Mouse (Mus musculus) myocyte (in vitro differentiated cells): ENCODE measurements around the gene Slc23a2. TPM values are rescaled to one million over a fixed set of nuclear protein-coding genes. Genes with fewer than 3 reads are reported as not detected.

ENCODE experiments used
- H3K27me3 ChIP-seq: one replicate; pipeline ENCODE4 v1.6.1; 2011; ENCODE audit not compliant: control insufficient read depth, insufficient read depth, insufficient read length
- H3K36me3 ChIP-seq: one replicate; pipeline ENCODE4 v1.6.1; 2011; ENCODE audit not compliant: control insufficient read depth, insufficient read depth
- H3K4me2 ChIP-seq: one replicate; pipeline ENCODE4 v1.6.1; 2011; ENCODE audit warnings: low read depth, control low read depth
- H3K4me3 ChIP-seq: one replicate; pipeline ENCODE4 v1.5.1; 2011; ENCODE audit warnings: mild to moderate bottlenecking, control low read depth, moderate library complexity
- H3K79me2 ChIP-seq: one replicate; pipeline ENCODE4 v1.6.1; 2011; ENCODE audit not compliant: control insufficient read depth, insufficient read depth
- H3ac ChIP-seq: one replicate; pipeline ENCODE4 v1.6.1; 2011; ENCODE audit not compliant: control insufficient read depth, insufficient read length
- CEBPB ChIP-seq: IDR thresholded peaks from 2 replicates; pipeline ENCODE4 v1.6.1; 2011; ENCODE audit warnings: mild to moderate bottlenecking, moderate library complexity; ENCODE audit not compliant: poor library complexity, insufficient read depth, severe bottlenecking
- MAX ChIP-seq: IDR thresholded peaks from one replicate; pipeline ENCODE4 v1.6.1; 2011; ENCODE audit warnings: low read depth, mild to moderate bottlenecking, control low read depth
- MYOD1 ChIP-seq, 3 experiments: IDR thresholded peaks; one replicate each; pipeline ENCODE4 v1.6.1; 2011; ENCODE audit warnings: control low read depth in 2 of 3, low read depth in 2 of 3, mild to moderate bottlenecking in 2 of 3, moderate library complexity in 1 of 3; ENCODE audit not compliant: insufficient read length in 2 of 3, control insufficient read depth in 1 of 3
- MYOG ChIP-seq, 3 experiments: IDR thresholded peaks; one replicate each; pipeline ENCODE4 v1.6.1; 2011; ENCODE audit warnings: control low read depth in 2 of 3, low read depth in 2 of 3, mild to moderate bottlenecking in 2 of 3; ENCODE audit not compliant: insufficient read length in 2 of 3, control insufficient read depth in 1 of 3, insufficient read depth in 1 of 3
- POLR2AphosphoS2 ChIP-seq: IDR thresholded peaks from one replicate; pipeline ENCODE4 v1.6.1; 2011; ENCODE audit warnings: low read depth, control low read depth; ENCODE audit not compliant: insufficient read length
- REST ChIP-seq: IDR thresholded peaks from one replicate; pipeline ENCODE4 v1.6.1; 2011; ENCODE audit warnings: mild to moderate bottlenecking, control low read depth, moderate library complexity; ENCODE audit not compliant: insufficient read depth, insufficient read length
- SRF ChIP-seq: IDR thresholded peaks from one replicate; pipeline ENCODE4 v1.6.1; 2011; ENCODE audit warnings: low read depth; ENCODE audit not compliant: control insufficient read depth, insufficient read length
- TCF12 ChIP-seq: IDR thresholded peaks from one replicate; pipeline ENCODE4 v1.6.1; 2011; ENCODE audit warnings: mild to moderate bottlenecking, control low read depth; ENCODE audit not compliant: poor library complexity, insufficient read depth, severe bottlenecking
- TCF3 ChIP-seq: IDR thresholded peaks from one replicate; pipeline ENCODE4 v1.6.1; 2011; ENCODE audit warnings: low read depth, control low read depth; ENCODE audit not compliant: insufficient read length
- USF1 ChIP-seq: IDR thresholded peaks from one replicate; pipeline ENCODE4 v1.6.1; 2011; ENCODE audit warnings: low read depth, mild to moderate bottlenecking, control low read depth, moderate library complexity
- polyA plus RNA-seq: library from polyadenylated mRNA; unstranded; fragments of >200 nt; fragmentation: generic; extraction: Trizol; gene quantifications from one replicate; pipeline ENCODE4 v1.2.1, GENCODE M21; 2012; ENCODE audit warnings: missing spikeins

The Slc23a2 gene
- polyA plus RNA-seq, 1 experiment: 14.5 TPM

- Histone ChIP-seq H3K79me2 (no peaks in the 10 kb centered on the region), H3K4me3 (no peak overlapping the region), H3K4me2 (no peak overlapping the region), H3ac (no peak overlapping the region), H3K27me3 (no peaks in the 10 kb centered on the region), H3K36me3 (peaks cover 3% of the 10 kb centered on the region)
- TF ChIP-seq TCF12 (peak; percentile 86), USF1 (no peak), MYOD1 (IDR thresholded peaks at IDR 0.05; ENCODE audit: control insufficient read depth in 1 of 3, insufficient read length in 2 of 3, low read depth in 2 of 3) (peak in 2 of 3 experiments; percentile 53 to 83), REST (no peak), TCF3 (peak; percentile 49), CEBPB (0 out of 2 replicates have a peak, but pooled peaks have one; percentile 66), MYOG (IDR thresholded peaks at IDR 0.05; ENCODE audit: control insufficient read depth in 1 of 3, insufficient read depth in 1 of 3, insufficient read length in 2 of 3, low read depth in 2 of 3) (peak in 2 of 3 experiments; percentile 60 to 83)
Measured at GRCm38 (mm10) chr2:132048143-132048772, 96.7 kb downstream of the Slc23a2 start.

GRCm38 (mm10) chr2:132047364-132047763 is 97.5 kb downstream of the Slc23a2 start:
- Histone ChIP-seq H3K36me3 (peaks cover 3% of the 10 kb centered on the region), H3ac (no peak overlapping the region), H3K79me2 (no peaks in the 10 kb centered on the region), H3K4me3 (no peak overlapping the region), H3K4me2 (no peak overlapping the region), H3K27me3 (no peaks in the 10 kb centered on the region)
- no peak for TF ChIP-seq CEBPB

DNA sequence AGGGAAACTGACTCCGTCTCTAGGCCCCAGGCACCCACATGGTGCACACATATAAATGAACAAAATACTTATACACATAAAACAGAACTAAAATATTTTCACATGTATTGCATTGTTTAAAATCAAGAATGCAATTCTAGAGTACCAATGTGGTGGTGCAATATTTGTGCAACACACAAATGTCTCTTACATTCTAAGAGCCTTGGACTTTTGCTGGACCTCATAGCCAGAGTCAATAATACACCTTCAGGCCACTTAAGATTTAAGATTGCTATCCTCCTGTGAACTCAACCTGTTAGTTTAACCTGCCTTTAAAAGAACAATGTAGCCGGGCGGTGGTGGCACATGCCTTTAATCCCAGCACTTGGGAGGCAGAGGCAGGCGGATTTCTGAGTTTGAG is 98.2 kb downstream of the Slc23a2 start:
- no peak for TF ChIP-seq REST
- TF ChIP-seq MYOD1 (IDR thresholded peaks at IDR 0.05; ENCODE audit: control insufficient read depth in 1 of 3, insufficient read length in 2 of 3, low read depth in 2 of 3): no peak
- no peak for TF ChIP-seq SRF
- Histone ChIP-seq H3K27me3 (no peaks in the 10 kb centered on the region), H3ac (no peak overlapping the region), H3K79me2 (no peaks in the 10 kb centered on the region), H3K36me3 (peaks cover 2% of the 10 kb centered on the region), H3K4me3 (no peak overlapping the region), H3K4me2 (no peak overlapping the region)

DNA sequence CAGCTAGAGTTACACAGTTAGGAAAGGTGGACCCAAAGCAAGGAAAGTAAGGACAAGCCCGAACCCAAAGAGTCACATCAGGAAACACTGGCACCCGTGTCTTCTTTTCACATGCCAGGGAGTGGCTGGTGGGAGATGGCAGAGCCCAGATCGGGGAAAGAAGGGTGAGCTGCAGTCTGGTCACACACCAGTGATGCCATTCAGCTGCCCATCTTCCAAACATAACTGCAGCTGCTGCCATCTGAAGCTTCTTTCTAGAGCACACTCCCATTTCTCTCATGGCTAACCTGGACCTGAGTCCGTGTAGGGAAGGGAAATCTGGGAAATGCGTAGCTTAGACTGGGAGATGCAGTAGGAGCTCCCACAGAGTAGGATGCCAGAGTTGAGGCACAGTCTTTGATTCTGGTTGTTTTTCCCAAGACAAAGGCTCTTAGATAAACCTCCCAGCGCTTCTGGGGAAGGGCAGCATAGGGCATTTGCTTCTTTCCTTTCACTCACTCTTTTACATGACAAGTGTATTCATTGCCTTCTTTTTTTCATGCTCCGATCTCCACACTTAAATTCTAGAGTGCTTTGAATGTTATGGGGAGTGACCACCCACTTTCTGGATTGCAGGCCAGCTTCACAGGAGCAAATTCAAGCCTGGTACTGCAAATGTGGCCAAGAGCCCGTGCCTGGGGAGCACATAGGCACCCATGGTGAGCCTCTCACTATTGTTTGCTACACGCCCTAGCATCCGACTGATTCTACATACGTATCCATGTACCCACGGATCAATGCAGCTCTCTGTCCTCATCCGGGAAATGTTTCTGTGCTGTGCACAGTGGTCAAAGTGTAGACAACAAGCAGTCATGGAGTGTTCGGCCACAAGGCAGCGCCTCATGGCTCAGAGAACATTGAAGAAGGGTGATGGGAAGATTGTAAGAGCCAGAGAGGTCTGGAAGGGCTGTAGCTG is 100.3 kb downstream of the Slc23a2 start:
- no peaks in the 10 kb centered on the region for H3K36me3 ChIP-seq
- H3K4me2 ChIP-seq: no peak overlapping the region
- TF ChIP-seq MYOD1 (IDR thresholded peaks at IDR 0.05; ENCODE audit: control insufficient read depth in 1 of 3, insufficient read length in 2 of 3, low read depth in 2 of 3) (peak in 1 of 3 experiments; percentile 60), MYOG (IDR thresholded peaks at IDR 0.05; ENCODE audit: control insufficient read depth in 1 of 3, insufficient read depth in 1 of 3, insufficient read length in 2 of 3, low read depth in 2 of 3) (peak in 1 of 3 experiments; percentile 62), MAX (no peak)
- H3K27me3 ChIP-seq: no peaks in the 10 kb centered on the region
- H3K79me2 ChIP-seq: no peaks in the 10 kb centered on the region
- no peak overlapping the region for H3K4me3 ChIP-seq
- no peak overlapping the region for H3ac ChIP-seq

- no peaks in the 10 kb centered on the region for H3K27me3 ChIP-seq
- no peak overlapping the region for H3K4me2 ChIP-seq
- H3ac ChIP-seq: no peak overlapping the region
- TF ChIP-seq MYOG (IDR thresholded peaks at IDR 0.05; ENCODE audit: control insufficient read depth in 1 of 3, insufficient read depth in 1 of 3, insufficient read length in 2 of 3, low read depth in 2 of 3): peak in 2 of 3 experiments; percentile 17 to 56
- TF ChIP-seq MYOD1 (IDR thresholded peaks at IDR 0.05; ENCODE audit: control insufficient read depth in 1 of 3, insufficient read length in 2 of 3, low read depth in 2 of 3): peak in 2 of 3 experiments; percentile 9 to 37
- TF ChIP-seq USF1: no peak
- TF ChIP-seq TCF12: no peak
- no peak for TF ChIP-seq POLR2AphosphoS2
- no peaks in the 10 kb centered on the region for H3K79me2 ChIP-seq
- H3K36me3 ChIP-seq: no peaks in the 10 kb centered on the region
- H3K4me3 ChIP-seq: no peak overlapping the region
Measured at GRCm38 (mm10) chr2:132043101-132043621, 101.7 kb downstream of the Slc23a2 start.
